Mouse (Mus musculus) heart, adult 2 months (tissue): ENCODE measurements around the gene Zmynd8.

Experiments
- CTCF ChIP-seq: fragments of 200-600 bp; IDR thresholded peaks from 2 replicates; pipeline ENCODE4 v1.8.1; 2022; ENCODE audit warnings: antibody characterized with exemption, mild to moderate bottlenecking, moderate library complexity
- EP300 ChIP-seq: fragments of 200-500 bp; IDR thresholded peaks from 2 replicates; pipeline ENCODE4 v1.6.1; 2011; ENCODE audit warnings: low read depth, low read length, control low read depth; ENCODE audit not compliant: insufficient read depth
- POLR2A ChIP-seq: fragments of 200-500 bp; IDR thresholded peaks from 2 replicates; pipeline ENCODE4 v1.6.1; 2011; ENCODE audit warnings: mild to moderate bottlenecking, low read depth, low read length, control low read depth; ENCODE audit not compliant: insufficient read depth

GRCm38 (mm10) chr2:165926191-165926590, 27.4 kb upstream of the Zmynd8 start:
- TF ChIP-seq POLR2A: no peak
- no peak for TF ChIP-seq EP300
- TF ChIP-seq CTCF: no peak
